Mouse (Mus musculus): ENCODE data around the gene Pitpnm3. TPM values are rescaled to one million over a fixed set of nuclear protein-coding genes. Genes with fewer than 3 reads are reported as not detected.
A peak's percentile ranks its signal among the peaks of the same experiment; 100 is the strongest.

Gene Pitpnm3
- polyA plus RNA-seq, 1 experiment from 2014 or later = 0.39 TPM

DNA sequence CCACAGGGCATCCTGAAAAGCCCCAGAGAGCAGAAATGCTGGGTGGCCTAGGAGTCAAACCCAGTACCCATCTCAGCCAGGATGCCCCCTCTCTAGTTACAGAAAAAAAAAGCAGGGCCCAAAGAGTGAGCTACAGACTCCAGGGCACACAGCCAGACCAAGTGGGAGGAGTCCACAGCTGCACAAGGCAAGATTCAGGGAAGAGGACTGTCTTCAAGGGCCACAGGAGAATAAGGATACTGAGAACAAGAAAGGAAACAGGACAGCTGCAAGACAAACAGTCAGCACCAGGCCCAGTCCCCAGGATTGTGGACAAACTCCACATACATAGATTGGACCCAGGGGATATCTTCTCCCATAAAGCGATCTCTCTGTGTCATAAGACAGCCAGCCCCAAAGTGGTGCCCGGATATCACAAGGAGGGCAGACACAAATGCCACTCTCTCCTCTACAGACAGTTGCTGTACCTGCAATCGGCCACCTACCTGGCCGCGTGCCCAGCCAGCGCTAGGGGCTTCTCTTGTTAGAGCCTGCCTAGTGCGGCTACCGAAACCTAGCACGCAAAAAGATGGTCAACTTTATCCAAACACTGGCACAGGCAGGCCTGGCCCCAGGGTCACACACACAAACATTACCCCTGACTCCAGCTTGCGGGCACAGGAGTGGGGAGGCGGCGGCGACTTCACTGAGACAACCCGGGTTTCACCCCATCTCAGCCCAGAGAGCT is 85.2 kb downstream of the Pitpnm3 start:
- Histone ChIP-seq H3K4me1 (ENCODE audit: control insufficient read depth in 2 of 2, insufficient read depth in 2 of 2, low read length in 2 of 2) (peaks cover 6 to 13% of the 10 kb centered on the region in 2 experiments; a peak in 3 of 4 replicates), H3K9me3 (ENCODE audit: control insufficient read depth, low read length) (no peaks in the 10 kb centered on the region), H3K36me3 (ENCODE audit: control insufficient read depth, insufficient read depth, low read length) (peaks cover 25% of the 10 kb centered on the region), H3K9ac (ENCODE audit: low read length) (peak overlapping the region; percentile 66), H3K4me2 (ENCODE audit: low read length) (peak overlapping the region; percentile 88), H3K27ac (replicated peaks in 1 of 2; ENCODE audit: control insufficient read depth in 1 of 2, insufficient read depth in 1 of 2, low read depth in 2 of 2, low read length in 2 of 2) (no peak overlapping the region), H3K4me3 (ENCODE audit: control insufficient read depth in 1 of 2, insufficient read depth in 1 of 2, low read depth in 1 of 2, low read length in 2 of 2) (peak overlapping the region; percentile 53), H3K27me3 (ENCODE audit: control insufficient read depth, insufficient read depth, low read length) (peaks cover 36% of the 10 kb centered on the region)
- WGBS = 26% methylated on average over 14 of the region's 14 CpGs
- no peak for ATAC-seq (ENCODE audit: insufficient number of reproducible peaks, insufficient read depth, low FRiP score, low read depth)

DNA sequence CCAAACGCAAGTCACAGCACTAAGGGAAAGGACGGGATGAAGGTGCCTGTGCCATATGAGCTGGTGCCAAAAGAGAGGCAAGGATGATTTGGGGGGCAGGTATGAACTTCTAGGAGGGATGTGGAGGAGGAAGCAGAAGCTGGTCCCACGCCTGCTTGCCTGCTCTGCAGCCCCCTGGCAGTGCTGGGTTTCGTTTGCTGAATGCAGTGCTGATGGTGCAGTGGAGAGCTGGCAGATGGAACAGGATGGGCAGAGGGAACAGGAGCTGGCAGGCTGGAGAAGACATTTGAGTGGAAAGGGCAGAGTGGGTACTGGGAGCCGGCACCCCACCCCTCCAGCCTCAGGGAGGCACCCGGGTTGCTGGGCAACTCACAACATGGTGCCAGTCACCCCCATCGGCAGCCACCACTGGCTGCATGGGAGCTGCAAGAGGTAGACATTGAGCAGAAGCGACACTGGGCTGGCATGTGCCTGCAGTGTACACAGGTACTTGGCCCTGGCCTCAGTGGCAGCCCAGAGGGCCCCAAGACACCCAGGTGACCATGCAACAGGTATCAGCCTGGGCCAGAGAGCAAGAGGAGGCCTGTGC is 86.3 kb downstream of the Pitpnm3 start:
- Histone ChIP-seq H3K36me3 (ENCODE audit: control insufficient read depth, insufficient read depth, low read length) (peaks cover 32% of the 10 kb centered on the region), H3K9ac (ENCODE audit: low read length) (no peak overlapping the region), H3K4me1 (ENCODE audit: control insufficient read depth in 2 of 2, insufficient read depth in 2 of 2, low read length in 2 of 2) (peaks cover 6 to 14% of the 10 kb centered on the region in 2 experiments; a peak in 3 of 4 replicates), H3K9me3 (ENCODE audit: control insufficient read depth, low read length) (no peaks in the 10 kb centered on the region), H3K27me3 (ENCODE audit: control insufficient read depth, insufficient read depth, low read length) (peaks cover 36% of the 10 kb centered on the region), H3K4me3 (ENCODE audit: control insufficient read depth in 1 of 2, insufficient read depth in 1 of 2, low read depth in 1 of 2, low read length in 2 of 2) (no peak overlapping the region), H3K4me2 (ENCODE audit: low read length) (no peak overlapping the region), H3K27ac (replicated peaks in 1 of 2; ENCODE audit: control insufficient read depth in 1 of 2, insufficient read depth in 1 of 2, low read depth in 2 of 2, low read length in 2 of 2) (no peak overlapping the region)
- no peak for ATAC-seq (ENCODE audit: insufficient number of reproducible peaks, insufficient read depth, low FRiP score, low read depth)
- 70% methylated on average over 8 of the region's 8 CpGs for WGBS

DNA sequence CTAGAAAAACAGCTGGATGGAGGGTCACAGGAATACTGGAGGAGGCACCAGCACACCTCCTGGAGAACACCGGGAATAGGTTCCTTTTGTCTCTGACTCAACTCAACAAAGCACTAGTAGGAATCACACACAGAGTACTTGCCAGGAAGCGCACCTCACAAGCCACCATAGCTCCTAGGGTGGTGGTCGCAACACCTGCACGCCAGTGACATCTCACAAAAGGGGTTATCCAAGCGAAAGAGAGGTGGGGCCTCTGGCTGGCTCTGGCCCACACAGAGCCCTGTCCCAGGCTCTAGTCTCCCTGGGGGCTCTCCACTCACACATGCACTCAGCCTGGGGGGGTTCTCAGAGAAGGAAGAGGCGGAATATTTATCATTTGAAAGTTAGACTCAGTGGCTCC is 86.8 kb downstream of the Pitpnm3 start:
- no peak for ATAC-seq (ENCODE audit: insufficient number of reproducible peaks, insufficient read depth, low FRiP score, low read depth)
- Histone ChIP-seq H3K27me3 (ENCODE audit: control insufficient read depth, insufficient read depth, low read length) (peaks cover 33% of the 10 kb centered on the region), H3K4me2 (ENCODE audit: low read length) (no peak overlapping the region), H3K4me3 (ENCODE audit: control insufficient read depth in 1 of 2, insufficient read depth in 1 of 2, low read depth in 1 of 2, low read length in 2 of 2) (no peak overlapping the region), H3K9ac (ENCODE audit: low read length) (no peak overlapping the region), H3K27ac (replicated peaks in 1 of 2; ENCODE audit: control insufficient read depth in 1 of 2, insufficient read depth in 1 of 2, low read depth in 2 of 2, low read length in 2 of 2) (no peak overlapping the region), H3K9me3 (ENCODE audit: control insufficient read depth, low read length) (no peaks in the 10 kb centered on the region), H3K4me1 (ENCODE audit: control insufficient read depth in 2 of 2, insufficient read depth in 2 of 2, low read length in 2 of 2) (peaks cover 10 to 20% of the 10 kb centered on the region in 2 experiments; a peak in 3 of 4 replicates), H3K36me3 (ENCODE audit: control insufficient read depth, insufficient read depth, low read length) (peaks cover 32% of the 10 kb centered on the region)
- 68% methylated on average over 6 of the region's 6 CpGs for WGBS

DNA sequence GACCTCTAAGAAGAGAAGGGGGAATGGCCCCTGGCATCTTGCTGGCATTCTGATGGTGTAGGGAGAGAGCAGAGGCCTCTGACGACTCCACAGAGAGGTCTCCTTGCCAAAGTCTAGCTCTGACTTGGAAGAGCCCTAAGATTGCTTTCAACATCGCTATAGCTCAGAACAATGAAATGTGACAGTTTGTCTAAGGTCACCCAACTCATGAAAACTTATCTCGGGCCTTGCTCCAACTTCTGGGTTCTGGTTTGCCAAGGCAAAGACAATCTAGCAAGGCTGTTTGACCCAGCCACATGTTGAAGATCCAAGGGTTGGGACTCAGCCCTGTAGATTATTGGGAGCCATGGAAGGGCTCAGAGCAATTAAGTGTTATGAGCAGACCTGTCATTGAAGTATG is 91.3 kb downstream of the Pitpnm3 start:
- Histone ChIP-seq H3K27ac (replicated peaks in 1 of 2; ENCODE audit: control insufficient read depth in 1 of 2, insufficient read depth in 1 of 2, low read depth in 2 of 2, low read length in 2 of 2) (no peak overlapping the region), H3K4me2 (ENCODE audit: low read length) (peak overlapping the region; percentile 98), H3K4me3 (ENCODE audit: control insufficient read depth in 1 of 2, insufficient read depth in 1 of 2, low read depth in 1 of 2, low read length in 2 of 2) (no peak overlapping the region), H3K4me1 (ENCODE audit: control insufficient read depth in 2 of 2, insufficient read depth in 2 of 2, low read length in 2 of 2) (peaks cover 24 to 38% of the 10 kb centered on the region in 2 experiments), H3K9me3 (ENCODE audit: control insufficient read depth, low read length) (no peaks in the 10 kb centered on the region), H3K9ac (ENCODE audit: low read length) (no peak overlapping the region; the same call in 1 of the 2 replicates), H3K36me3 (ENCODE audit: control insufficient read depth, insufficient read depth, low read length) (peaks cover 32% of the 10 kb centered on the region), H3K27me3 (ENCODE audit: control insufficient read depth, insufficient read depth, low read length) (peaks cover 2% of the 10 kb centered on the region; the same call in 1 of the 2 replicates)
- whole genome bisulfite sequencing = 81% methylated on average over 3 of the region's 3 CpGs
- no peak for ATAC-seq (ENCODE audit: insufficient number of reproducible peaks, insufficient read depth, low FRiP score, low read depth)

DNA sequence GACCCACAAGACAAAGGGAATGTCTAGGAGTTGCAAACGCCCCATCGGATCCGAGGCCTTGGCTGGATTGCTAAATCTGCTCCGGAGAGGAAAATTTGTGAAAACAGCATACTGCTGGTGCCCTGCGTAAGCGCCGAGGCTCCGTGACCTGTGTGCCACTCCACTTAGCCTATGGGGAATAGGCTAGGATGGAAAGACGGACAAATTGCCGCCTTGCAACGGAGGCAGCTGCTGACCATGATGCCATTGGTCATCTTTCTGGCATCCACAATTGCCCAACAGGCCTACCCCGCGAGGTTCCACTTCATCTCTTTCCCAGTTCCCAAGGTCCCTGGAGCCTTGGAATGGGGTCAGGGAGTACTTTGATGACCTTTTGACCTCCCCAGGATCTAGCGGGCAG is 92.9 kb downstream of the Pitpnm3 start:
- Histone ChIP-seq H3K27me3 (ENCODE audit: control insufficient read depth, insufficient read depth, low read length) (no peaks in the 10 kb centered on the region), H3K4me3 (ENCODE audit: control insufficient read depth in 1 of 2, insufficient read depth in 1 of 2, low read depth in 1 of 2, low read length in 2 of 2) (peak overlapping the region; percentile 59 to 74), H3K9me3 (ENCODE audit: control insufficient read depth, low read length) (no peaks in the 10 kb centered on the region), H3K36me3 (ENCODE audit: control insufficient read depth, insufficient read depth, low read length) (peaks cover 28% of the 10 kb centered on the region), H3K27ac (replicated peaks in 1 of 2; ENCODE audit: control insufficient read depth in 1 of 2, insufficient read depth in 1 of 2, low read depth in 2 of 2, low read length in 2 of 2) (0 out of 4 replicates have a peak overlapping the region, but pooled peaks of 1 of the 2 experiments have one; percentile 19), H3K9ac (ENCODE audit: low read length) (peak overlapping the region; percentile 79), H3K4me2 (ENCODE audit: low read length) (peak overlapping the region; percentile 98), H3K4me1 (ENCODE audit: control insufficient read depth in 2 of 2, insufficient read depth in 2 of 2, low read length in 2 of 2) (peaks cover 25 to 40% of the 10 kb centered on the region in 2 experiments)
- no peak for ATAC-seq (ENCODE audit: insufficient number of reproducible peaks, insufficient read depth, low FRiP score, low read depth)
- WGBS = 2% methylated on average over 14 of the region's 14 CpGs

DNA sequence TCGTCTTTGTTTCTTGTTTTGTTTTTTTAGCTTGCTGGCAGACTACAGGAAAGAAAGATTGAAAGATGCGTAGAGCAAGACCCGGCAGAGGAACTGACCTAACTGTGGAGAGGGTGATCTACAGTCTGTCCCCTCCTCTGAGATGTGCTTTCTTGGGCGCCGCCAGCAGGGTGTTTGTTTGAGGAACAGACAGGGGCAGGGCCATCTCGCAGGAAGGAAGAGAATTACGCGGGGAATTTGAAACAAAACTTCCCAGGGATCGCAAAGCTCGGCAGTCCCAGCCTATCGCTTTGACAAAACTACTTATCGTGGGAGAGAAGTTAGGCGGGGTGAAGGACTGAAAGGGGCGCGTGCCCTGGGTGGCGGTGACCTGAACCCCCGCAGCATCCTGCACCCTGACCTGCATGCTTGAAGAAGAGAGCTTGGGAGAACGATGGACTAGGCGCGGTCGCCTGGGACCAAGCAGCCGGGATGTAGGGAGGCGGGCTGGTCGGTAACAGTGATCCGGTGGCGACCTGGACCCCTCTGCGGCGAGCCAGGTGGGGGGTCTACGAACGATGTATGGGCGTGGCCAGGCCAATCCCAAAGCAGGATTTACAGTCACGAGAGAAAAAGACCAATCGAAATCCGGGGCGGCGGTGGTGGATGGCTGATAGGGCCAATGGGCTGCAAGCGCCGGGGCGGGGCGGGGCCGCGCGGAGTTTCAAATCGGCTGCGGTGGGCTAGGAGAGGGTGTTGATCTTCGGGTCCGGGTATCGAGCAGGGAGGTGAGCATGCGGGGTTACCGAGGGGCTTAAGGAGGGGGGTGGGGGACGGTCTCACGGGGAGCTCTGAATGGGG is 93.6 kb downstream of the Pitpnm3 start, which contains the start of gene Pimreg:
Gene Pimreg, plus strand, starts transcription at position 265 of the 840 bp plus-strand sequence.
- Histone ChIP-seq H3K27me3 (ENCODE audit: control insufficient read depth, insufficient read depth, low read length) (no peaks in the 10 kb centered on the region), H3K9ac (ENCODE audit: low read length) (peak within 1 kb of the TSS; percentile 79), H3K36me3 (ENCODE audit: control insufficient read depth, insufficient read depth, low read length) (peaks cover 23% of the 10 kb centered on the region), H3K4me3 (ENCODE audit: control insufficient read depth in 1 of 2, insufficient read depth in 1 of 2, low read depth in 1 of 2, low read length in 2 of 2) (peak within 1 kb of the TSS; percentile 59 to 74), H3K4me1 (ENCODE audit: control insufficient read depth in 2 of 2, insufficient read depth in 2 of 2, low read length in 2 of 2) (peaks cover 25 to 40% of the 10 kb centered on the region in 2 experiments), H3K9me3 (ENCODE audit: control insufficient read depth, low read length) (no peaks in the 10 kb centered on the region), H3K27ac (replicated peaks in 1 of 2; ENCODE audit: control insufficient read depth in 1 of 2, insufficient read depth in 1 of 2, low read depth in 2 of 2, low read length in 2 of 2) (peak within 1 kb of the TSS; percentile 20 to 65), H3K4me2 (ENCODE audit: low read length) (peak within 1 kb of the TSS; percentile 98)
- WGBS = under 1% methylated on average over 52 of the region's 52 CpGs
- peak; percentile 87 for ATAC-seq (ENCODE audit: insufficient number of reproducible peaks, insufficient read depth, low FRiP score, low read depth)

DNA sequence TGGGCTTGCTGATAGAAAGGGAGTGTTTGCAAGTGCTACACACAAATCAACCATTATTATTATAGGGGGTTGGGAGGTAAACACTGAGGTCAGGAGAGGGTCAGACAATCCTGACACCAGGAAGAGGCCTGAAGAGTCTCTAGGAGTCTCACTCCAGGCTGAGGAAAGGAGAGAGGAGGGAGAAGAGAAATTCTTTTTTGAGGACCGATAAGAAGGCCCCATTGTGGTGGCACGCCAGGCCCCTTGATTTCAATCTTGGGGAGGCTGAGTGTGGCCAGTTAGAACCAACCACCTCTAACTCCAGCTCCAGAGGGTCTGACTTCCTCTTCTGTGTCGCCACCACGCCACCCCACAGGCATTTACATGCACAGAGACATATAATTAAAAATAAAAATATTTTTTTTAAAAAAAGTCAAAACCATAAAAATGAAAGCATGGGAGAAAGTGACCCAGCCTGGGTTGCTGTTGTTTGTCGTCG is 94.2 kb downstream of the Pitpnm3 start:
- peak overlapping the region; percentile 20 to 65 for H3K27ac ChIP-seq (replicated peaks in 1 of 2; ENCODE audit: control insufficient read depth in 1 of 2, insufficient read depth in 1 of 2, low read depth in 2 of 2, low read length in 2 of 2)
- H3K4me1 ChIP-seq (ENCODE audit: control insufficient read depth in 2 of 2, insufficient read depth in 2 of 2, low read length in 2 of 2) = peaks cover 25 to 40% of the 10 kb centered on the region in 2 experiments
- H3K9me3 ChIP-seq (ENCODE audit: control insufficient read depth, low read length) = no peaks in the 10 kb centered on the region
- peak overlapping the region; percentile 66 for H3K9ac ChIP-seq (ENCODE audit: low read length)
- no peak for ATAC-seq (ENCODE audit: insufficient number of reproducible peaks, insufficient read depth, low FRiP score, low read depth)
- peak overlapping the region; percentile 98 for H3K4me2 ChIP-seq (ENCODE audit: low read length)
- H3K27me3 ChIP-seq (ENCODE audit: control insufficient read depth, insufficient read depth, low read length) = no peaks in the 10 kb centered on the region
- 16% methylated on average over 6 of the region's 6 CpGs for WGBS
- peak overlapping the region; percentile 59 to 74 for H3K4me3 ChIP-seq (ENCODE audit: control insufficient read depth in 1 of 2, insufficient read depth in 1 of 2, low read depth in 1 of 2, low read length in 2 of 2)
- H3K36me3 ChIP-seq (ENCODE audit: control insufficient read depth, insufficient read depth, low read length) = peaks cover 17% of the 10 kb centered on the region

Data from heart, embryonic 14.5 days (tissue).